Mouse (Mus musculus) limb, embryonic 14.5 days (tissue): ENCODE measurements at regions not wholly inside any gene's neighbourhood (a gene's known extent, or its start where the extent isn't known, plus 50 kb on each side); places are given as distances from the start of the nearest gene placed in this dataset.

ENCODE experiments used
- ATAC-seq: fragments of 200-750 bp; cut with Nextera tagmentation; 2 replicates; pipeline ENCODE4 v1.8.0; 2017; ENCODE audit warnings: low read depth, moderate number of reproducible peaks, moderate TSS enrichment; ENCODE audit not compliant: low FRiP score
- DNase-seq: peaks from one replicate; pipeline ENCODE4 v3.0.0-alpha.2; 2015; ENCODE audit warnings: low spot score
- H3K27ac ChIP-seq: fragments of 300-500 bp; sonication (generic); replicated peaks from 2 replicates; pipeline ENCODE4 v1.5.1; 2014; ENCODE audit warnings: low read depth, mild to moderate bottlenecking, low read length, moderate library complexity, mixed read lengths
- H3K27me3 ChIP-seq: fragments of 300-500 bp; sonication (generic); 2 replicates; pipeline ENCODE4 v1.6.1; 2014; ENCODE audit warnings: low read length, mixed read lengths; ENCODE audit not compliant: control insufficient read depth, insufficient read depth
- H3K36me3 ChIP-seq: fragments of 300-500 bp; sonication (generic); 2 replicates; pipeline ENCODE4 v1.6.1; 2014; ENCODE audit warnings: mild to moderate bottlenecking, low read length, moderate library complexity, mixed read lengths; ENCODE audit not compliant: control insufficient read depth, insufficient read depth
- H3K4me1 ChIP-seq: fragments of 300-500 bp; sonication (generic); 2 replicates; pipeline ENCODE4 v1.6.1; 2014; ENCODE audit warnings: antibody characterized with exemption, low read length, mixed read lengths; ENCODE audit not compliant: control insufficient read depth, insufficient read depth
- H3K4me2 ChIP-seq: fragments of 300-500 bp; sonication (generic); replicated peaks from 2 replicates; pipeline ENCODE4 v1.6.1; 2014; ENCODE audit warnings: low read depth, mild to moderate bottlenecking, low read length, moderate library complexity; ENCODE audit not compliant: severe bottlenecking
- H3K4me3 ChIP-seq: fragments of 300-500 bp; sonication (generic); replicated peaks from 2 replicates; pipeline ENCODE4 v1.5.1; 2014; ENCODE audit warnings: low read length
- H3K9ac ChIP-seq: fragments of 300-500 bp; sonication (generic); 2 replicates; pipeline ENCODE4 v1.6.1; 2014; ENCODE audit warnings: mild to moderate bottlenecking, low read depth, low read length, moderate library complexity; ENCODE audit not compliant: severe bottlenecking
- H3K9me3 ChIP-seq: fragments of 300-500 bp; sonication (generic); 2 replicates; pipeline ENCODE4 v1.6.1; 2016; ENCODE audit warnings: low read length; ENCODE audit not compliant: control insufficient read depth
- POLR2A ChIP-seq: fragments of 200-500 bp; IDR thresholded peaks from 2 replicates; pipeline ENCODE4 v1.8.0; 2012; ENCODE audit warnings: inconsistent platforms, mild to moderate bottlenecking, moderate library complexity, borderline replicate concordance; ENCODE audit not compliant: insufficient read depth, insufficient read length; ENCODE audit errors: extremely low read depth
- WGBS: fragments of 180-500 bp; shearing (Covaris S2); extraction: QIAGEN DNeasy Blood & Tissue Kit; methylation state at CpG from one replicate; pipeline ENCODE4 v1.1.7; 2014; 5-methylcytosine and 5-hydroxymethylcytosine counted together

GRCm38 (mm10) chr13:15018811-15019745 lies 389.1 kb downstream of the AW209491 start:
- H3K9me3 ChIP-seq: no peaks in the 10 kb centered on the region
- H3K9ac ChIP-seq: no peak overlapping the region
- H3K27ac ChIP-seq: peak overlapping the region; percentile 34
- ATAC-seq (peak; percentile 77), DNase-seq (peak; percentile 45)
- H3K27me3 ChIP-seq: no peaks in the 10 kb centered on the region
- 30% methylated on average over 16 of the region's 16 CpGs for WGBS
- no peak overlapping the region for H3K4me3 ChIP-seq
- H3K36me3 ChIP-seq: no peaks in the 10 kb centered on the region
- TF ChIP-seq POLR2A: no peak
- 0 out of 2 replicates have a peak overlapping the region, but pooled peaks have one; percentile 13 for H3K4me2 ChIP-seq
- H3K4me1 ChIP-seq: peaks cover 9% of the 10 kb centered on the region; the same call in 1 of the 2 replicates

- WGBS: 64% methylated on average over 2 of the region's 2 CpGs
- ATAC-seq (no peak), DNase-seq (peak; percentile 73)
- no peak overlapping the region for H3K4me3 ChIP-seq
- H3K36me3 ChIP-seq: no peaks in the 10 kb centered on the region
- no peaks in the 10 kb centered on the region for H3K9me3 ChIP-seq
- no peaks in the 10 kb centered on the region for H3K27me3 ChIP-seq
- TF ChIP-seq POLR2A: no peak
- H3K4me2 ChIP-seq: no peak overlapping the region
- H3K27ac ChIP-seq: 0 out of 2 replicates have a peak overlapping the region, but pooled peaks have one; percentile 26
- no peak overlapping the region for H3K9ac ChIP-seq
- H3K4me1 ChIP-seq: no peaks in the 10 kb centered on the region
Measured at GRCm38 (mm10) chr13:15026601-15027000, 396.6 kb downstream of the AW209491 start.

- DNase-seq: peak; percentile 92
- 17% methylated on average over 4 of the region's 4 CpGs for WGBS
Measured at GRCm38 (mm10) chr13:15052667-15053375, 410.2 kb upstream of the Gli3 start.

GRCm38 (mm10) chr13:15054705-15055104 lies 408.3 kb upstream of the Gli3 start:
- Histone ChIP-seq H3K4me2 (no peak overlapping the region), H3K27me3 (no peaks in the 10 kb centered on the region), H3K9ac (no peak overlapping the region), H3K4me3 (no peak overlapping the region), H3K36me3 (no peaks in the 10 kb centered on the region), H3K9me3 (no peaks in the 10 kb centered on the region), H3K27ac (no peak overlapping the region), H3K4me1 (peaks cover 14% of the 10 kb centered on the region; the same call in 1 of the 2 replicates)
- ATAC-seq: no peak
- TF ChIP-seq POLR2A: no peak
- 57% methylated on average over 3 of the region's 3 CpGs for WGBS
- no peak for DNase-seq

More at GRCm38 (mm10) chr13:15052667-15053375, 410.2 kb upstream of the Gli3 start:
- ATAC-seq: peak; percentile 93
- no peak for TF ChIP-seq POLR2A
- H3K9me3 ChIP-seq: no peaks in the 10 kb centered on the region
- H3K36me3 ChIP-seq: no peaks in the 10 kb centered on the region
- H3K9ac ChIP-seq: no peak overlapping the region
- H3K4me1 ChIP-seq: peaks cover 14% of the 10 kb centered on the region; the same call in 1 of the 2 replicates
- peak overlapping the region; percentile 81 for H3K27ac ChIP-seq
- H3K4me3 ChIP-seq: no peak overlapping the region
- H3K4me2 ChIP-seq: no peak overlapping the region
- H3K27me3 ChIP-seq: no peaks in the 10 kb centered on the region

GRCm38 (mm10) chr13:15078635-15079094 lies 384.4 kb upstream of the Gli3 start:
- 50% methylated on average over 2 of the region's 2 CpGs for WGBS
- Histone ChIP-seq H3K36me3 (no peaks in the 10 kb centered on the region), H3K9ac (no peak overlapping the region), H3K4me2 (no peak overlapping the region), H3K27ac (no peak overlapping the region), H3K27me3 (no peaks in the 10 kb centered on the region), H3K9me3 (no peaks in the 10 kb centered on the region), H3K4me1 (peaks cover 6% of the 10 kb centered on the region; the same call in 1 of the 2 replicates), H3K4me3 (no peak overlapping the region)
- ATAC-seq (peak; percentile 87), DNase-seq (peak; percentile 36)
- no peak for TF ChIP-seq POLR2A
